Mouse (Mus musculus) heart, adult 2 months (tissue): ENCODE data around the gene Zfp827.

Experiments used
- CTCF ChIP-seq: fragments of 200-600 bp; IDR thresholded peaks from 2 replicates; pipeline ENCODE4 v1.8.1; 2022; ENCODE audit warnings: antibody characterized with exemption, mild to moderate bottlenecking, moderate library complexity
- POLR2A ChIP-seq: fragments of 200-500 bp; IDR thresholded peaks from 2 replicates; pipeline ENCODE4 v1.6.1; 2011; ENCODE audit warnings: mild to moderate bottlenecking, low read depth, low read length, control low read depth; ENCODE audit not compliant: insufficient read depth

DNA sequence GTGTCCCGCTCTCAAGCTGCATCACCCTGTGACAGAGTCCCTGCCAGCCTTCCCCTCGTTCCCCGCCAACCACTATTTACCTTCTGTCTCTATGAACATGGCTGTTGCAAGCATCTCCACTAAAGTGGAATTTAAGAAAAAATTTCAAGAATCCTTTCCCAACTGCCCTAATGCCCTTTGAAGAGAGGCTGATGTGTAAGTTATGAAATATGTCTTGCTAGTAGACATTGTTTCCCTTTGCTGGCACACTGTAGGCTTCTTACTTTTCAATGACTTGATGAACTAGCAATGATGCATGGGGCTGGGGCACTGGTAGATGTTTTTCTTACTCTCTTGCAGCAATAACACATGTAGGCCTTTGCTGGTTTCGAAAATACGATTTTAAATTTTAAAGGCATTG lies 49.0 kb downstream of the Zfp827 start:
- TF ChIP-seq CTCF = no peak
- no peak for TF ChIP-seq POLR2A
